Mouse (Mus musculus) liver, adult 2 months (tissue): Measurements from ENCODE around the gene Bzw2.

Experiments
- CTCF ChIP-seq: fragments of 200-500 bp; IDR thresholded peaks from 2 replicates; pipeline ENCODE4 v1.5.1; 2011; ENCODE audit warnings: low read depth, low read length, control low read depth
- POLR2A ChIP-seq: fragments of 200-500 bp; IDR thresholded peaks from 2 replicates; pipeline ENCODE4 v1.6.1; 2011; ENCODE audit warnings: low read length, control low read depth; ENCODE audit not compliant: insufficient read depth; ENCODE audit errors: extremely low read depth

GRCm38 (mm10) chr12:36042348-36042778 is 115.5 kb downstream of the Bzw2 start, which contains the start of gene Tspan13:
- TF ChIP-seq POLR2A (no peak), CTCF (no peak)
